Mouse (Mus musculus) mammary gland, adult 2 months (tissue): ENCODE measurements around the gene S100g. TPM values are rescaled to one million over a fixed set of nuclear protein-coding genes. Genes with fewer than 3 reads are reported as not detected.

Experiments
- polyA plus RNA-seq: library from polyadenylated mRNA; depleted of rRNA; stranded (reverse); fragments of >200 nt; gene quantifications from 2 replicates; pipeline ENCODE4 v1.2.3, GENCODE M21; 2012; ENCODE audit warnings: low replicate concordance; rRNA removed

S100g gene
- not detected in 2 replicates for polyA plus RNA-seq

DNA sequence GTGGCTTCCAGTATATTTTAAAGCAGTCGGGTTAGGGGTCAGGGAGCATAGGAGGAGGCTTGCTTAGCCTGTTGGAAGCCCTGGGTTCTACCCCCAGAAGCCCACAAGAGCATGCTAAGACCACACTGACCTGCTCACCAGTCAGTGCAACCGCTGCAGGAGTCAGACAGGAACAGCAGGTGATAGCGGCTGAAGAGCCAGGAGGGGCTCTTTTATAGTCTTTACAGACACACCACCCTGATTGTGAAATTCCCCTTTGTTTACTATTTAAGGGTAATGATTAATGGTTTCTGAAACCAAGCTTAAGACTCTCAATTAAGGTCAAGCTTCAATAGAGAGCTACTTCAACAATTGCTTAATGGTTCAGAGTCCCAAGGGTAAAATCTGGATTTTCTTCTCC, at the start of gene S100g:
S100g (minus strand) TSS at position 217 of the 400 bp plus-strand sequence.

Other genes with a start within 250 kb of the S100g start
- 36.0 and 84.8 TPM in 2 replicates for gene Rbbp7, start 204.2 kb downstream of the S100g start, polyA plus RNA-seq
- gene Txlng, start 135.1 kb downstream of the S100g start, polyA plus RNA-seq = 2.0 and 7.6 TPM in 2 replicates
- 16.4 and 18.8 TPM in 2 replicates for gene Syap1, start 76.2 kb downstream of the S100g start, polyA plus RNA-seq
- 9.6 and 34.0 TPM in 2 replicates for gene Ctps2, start 63.4 kb downstream of the S100g start, polyA plus RNA-seq